Mouse (Mus musculus) lung, embryonic 15.5 days (tissue): Measurements from ENCODE around the gene Rrnad1. TPM values are rescaled to one million over a fixed set of nuclear protein-coding genes. Genes with fewer than 3 reads are reported as not detected.

Experiments used
- ATAC-seq: fragments of 200-750 bp; cut with Nextera tagmentation; 2 replicates; pipeline ENCODE4 v1.8.0; 2017; ENCODE audit warnings: moderate number of reproducible peaks, borderline replicate concordance; ENCODE audit not compliant: low FRiP score, low TSS enrichment; ENCODE audit errors: extremely low read depth
- H3K27ac ChIP-seq: fragments of 300-500 bp; sonication (generic); 2 replicates; pipeline ENCODE4 v1.5.1; 2015; ENCODE audit warnings: moderate library complexity, mild to moderate bottlenecking, inconsistent platforms
- H3K27me3 ChIP-seq: fragments of 300-500 bp; sonication (generic); 2 replicates; pipeline ENCODE4 v1.6.1; 2015; ENCODE audit warnings: inconsistent platforms
- H3K36me3 ChIP-seq: fragments of 300-500 bp; sonication (generic); 2 replicates; pipeline ENCODE4 v1.6.1; 2015; ENCODE audit warnings: inconsistent platforms
- H3K4me1 ChIP-seq: fragments of 300-500 bp; sonication (generic); 2 replicates; pipeline ENCODE4 v1.6.1; 2015; ENCODE audit warnings: inconsistent platforms
- H3K4me2 ChIP-seq: fragments of 300-500 bp; sonication (generic); 2 replicates; pipeline ENCODE4 v1.6.1; 2015; ENCODE audit warnings: inconsistent platforms, mild to moderate bottlenecking, moderate library complexity
- H3K4me3 ChIP-seq: fragments of 300-500 bp; sonication (generic); 2 replicates; pipeline ENCODE4 v1.5.1; 2015; ENCODE audit warnings: mild to moderate bottlenecking, inconsistent platforms
- H3K9ac ChIP-seq: fragments of 300-500 bp; sonication (generic); 2 replicates; pipeline ENCODE4 v1.6.1; 2015; ENCODE audit warnings: inconsistent platforms
- H3K9me3 ChIP-seq: fragments of 300-500 bp; sonication (generic); 2 replicates; pipeline ENCODE4 v1.6.1; 2016; ENCODE audit warnings: inconsistent platforms
- WGBS: fragments of 180-500 bp; shearing (Covaris S2); methylation state at CpG from one replicate; pipeline ENCODE4 v1.1.7; 2015; 5-methylcytosine and 5-hydroxymethylcytosine counted together
- polyA plus RNA-seq: library from polyadenylated mRNA; unstranded; fragments of >200 nt; fragmentation: Nextera tagmentation; extraction: Ambion mirVana; gene quantifications from 2 replicates; pipeline ENCODE4 v1.2.1, GENCODE M21; 2015

Gene Rrnad1
- polyA plus RNA-seq, 1 experiment from 2014 or later: 18.5 TPM

DNA sequence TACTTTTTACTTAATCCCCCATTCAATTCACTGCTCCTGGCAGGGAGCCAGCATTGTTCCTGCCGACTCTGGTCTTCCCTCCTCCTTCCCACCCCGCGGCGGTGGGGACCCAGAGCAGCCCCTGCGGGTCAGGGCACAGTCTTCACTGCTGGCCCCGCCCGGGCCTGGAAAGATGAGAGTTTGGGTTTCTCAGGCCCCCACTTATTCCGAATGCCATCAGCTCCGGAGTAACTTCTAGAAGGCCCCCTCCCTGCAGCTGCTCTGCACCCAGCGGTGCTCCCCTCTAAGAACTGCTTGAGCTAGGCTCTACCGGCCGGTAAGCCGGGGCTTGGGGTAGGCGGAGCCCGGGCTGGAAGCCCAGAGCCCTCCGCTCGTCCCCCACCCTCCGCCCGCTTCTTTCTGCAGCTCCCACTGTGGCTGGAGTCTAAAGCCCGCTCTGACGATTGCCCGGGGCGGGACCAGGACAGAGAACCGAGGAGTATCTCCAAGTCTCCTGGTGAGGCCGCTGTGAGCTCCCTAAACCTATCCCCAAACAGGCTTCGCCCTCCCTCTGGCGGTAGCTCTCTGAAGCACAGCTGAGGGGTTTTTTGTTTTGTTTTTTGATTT is 30.2 kb upstream of the Rrnad1 start:
- H3K36me3 ChIP-seq: no peaks in the 10 kb centered on the region
- H3K9ac ChIP-seq: peak overlapping the region; percentile 52
- peaks cover 13% of the 10 kb centered on the region; the same call in 1 of the 2 replicates for H3K4me1 ChIP-seq
- peak overlapping the region; percentile 67 for H3K4me2 ChIP-seq
- under 1% methylated on average over 27 of the region's 27 CpGs for WGBS
- H3K27ac ChIP-seq: peak overlapping the region; percentile 95
- H3K4me3 ChIP-seq: peak overlapping the region; percentile 42
- H3K27me3 ChIP-seq: no peaks in the 10 kb centered on the region
- ATAC-seq: peak; percentile 99
- H3K9me3 ChIP-seq: no peaks in the 10 kb centered on the region

GRCm38 (mm10) chr3:87960191-87960585 is 29.7 kb upstream of the Rrnad1 start:
- Histone ChIP-seq H3K27me3 (no peaks in the 10 kb centered on the region), H3K4me3 (peak overlapping the region; percentile 42), H3K9ac (peak overlapping the region; percentile 52), H3K36me3 (no peaks in the 10 kb centered on the region), H3K4me2 (peak overlapping the region; percentile 67), H3K27ac (peak overlapping the region; percentile 95), H3K9me3 (no peaks in the 10 kb centered on the region), H3K4me1 (peaks cover 13% of the 10 kb centered on the region; the same call in 1 of the 2 replicates)
- no peak; the same call in 1 of the 2 replicates for ATAC-seq
- 5% methylated on average over 10 of the region's 10 CpGs for WGBS

DNA sequence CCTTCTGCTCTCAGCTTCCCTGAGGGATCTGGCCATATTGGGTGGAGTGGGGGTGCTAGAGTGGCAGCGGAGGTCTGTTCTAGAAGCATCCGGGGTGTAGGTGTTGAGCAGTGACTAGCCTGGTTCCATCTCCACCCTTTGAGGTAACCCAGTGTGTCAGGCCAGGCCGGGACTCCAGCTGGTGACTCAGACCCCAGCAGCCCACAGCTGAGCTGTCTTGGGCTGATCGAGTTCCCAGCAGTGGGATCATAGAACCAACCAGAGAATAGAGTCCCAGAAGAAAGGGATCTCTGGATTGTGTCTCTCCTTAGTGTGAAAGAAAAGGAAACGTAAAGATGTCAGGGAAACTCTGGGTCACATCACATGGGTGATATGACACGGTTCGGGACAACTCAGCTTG is 28.9 kb upstream of the Rrnad1 start:
- H3K27me3 ChIP-seq: no peaks in the 10 kb centered on the region
- H3K4me2 ChIP-seq: no peak overlapping the region
- no peak overlapping the region for H3K9ac ChIP-seq
- H3K4me3 ChIP-seq: no peak overlapping the region
- H3K36me3 ChIP-seq: no peaks in the 10 kb centered on the region
- H3K27ac ChIP-seq: no peak overlapping the region
- no peak for ATAC-seq
- no peaks in the 10 kb centered on the region for H3K9me3 ChIP-seq
- peaks cover 13% of the 10 kb centered on the region; the same call in 1 of the 2 replicates for H3K4me1 ChIP-seq
- WGBS: 68% methylated on average over 7 of the region's 7 CpGs

DNA sequence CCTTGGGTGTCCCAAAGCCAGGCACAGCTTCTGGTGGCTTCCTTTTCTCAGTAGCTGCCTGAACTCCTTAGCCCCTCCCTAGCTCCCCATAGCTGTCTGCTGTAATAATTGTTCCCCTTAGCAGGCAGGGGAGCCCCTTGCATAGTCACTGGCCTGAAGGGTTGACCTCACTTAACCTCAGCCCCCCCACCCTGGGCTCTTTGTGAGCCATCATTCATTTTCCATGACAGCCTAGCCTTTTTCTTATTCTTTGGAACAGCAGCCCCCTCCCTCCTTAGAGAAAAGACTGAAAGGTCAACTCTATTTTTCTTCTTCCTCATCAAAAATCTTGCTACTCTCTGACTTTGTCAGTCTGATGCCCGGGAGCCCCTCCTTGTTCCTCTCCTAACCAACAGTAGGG is 28.4 kb upstream of the Rrnad1 start:
- Histone ChIP-seq H3K27ac (no peak overlapping the region), H3K4me2 (no peak overlapping the region), H3K9me3 (no peaks in the 10 kb centered on the region), H3K4me1 (peaks cover 13% of the 10 kb centered on the region; the same call in 1 of the 2 replicates), H3K9ac (no peak overlapping the region), H3K27me3 (no peaks in the 10 kb centered on the region), H3K4me3 (no peak overlapping the region), H3K36me3 (no peaks in the 10 kb centered on the region)
- 35% methylated on average over 1 of the region's 1 CpGs for WGBS
- ATAC-seq: no peak

DNA sequence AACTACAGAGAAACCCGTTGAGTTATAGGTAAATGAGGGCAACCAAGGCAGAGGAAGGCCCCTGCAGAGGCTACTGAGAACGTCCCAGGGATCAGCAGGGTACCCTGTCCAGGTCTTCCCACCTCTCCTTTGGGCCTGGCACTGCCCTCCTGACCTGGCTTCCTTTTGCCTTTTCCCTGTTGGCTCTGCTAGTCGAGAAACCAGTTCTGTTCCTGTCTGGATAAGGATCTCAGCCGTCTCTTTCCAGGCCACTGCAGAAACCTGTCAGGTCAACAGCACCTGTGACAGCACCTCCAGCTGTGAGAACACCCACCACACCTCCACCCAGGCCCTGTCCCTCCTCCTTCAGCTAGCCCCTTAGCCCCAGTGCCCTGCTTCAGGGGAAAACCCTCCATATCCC is 28.0 kb upstream of the Rrnad1 start:
- no peaks in the 10 kb centered on the region for H3K9me3 ChIP-seq
- H3K4me1 ChIP-seq: peaks cover 13% of the 10 kb centered on the region; the same call in 1 of the 2 replicates
- WGBS: 21% methylated on average over 4 of the region's 4 CpGs
- H3K36me3 ChIP-seq: no peaks in the 10 kb centered on the region
- H3K27me3 ChIP-seq: 0 out of 2 replicates have a peak, but pooled peaks cover under 1% of the 10 kb centered on the region
- H3K4me2 ChIP-seq: no peak overlapping the region
- no peak overlapping the region for H3K9ac ChIP-seq
- ATAC-seq: no peak
- no peak overlapping the region for H3K4me3 ChIP-seq
- H3K27ac ChIP-seq: no peak overlapping the region

- Histone ChIP-seq H3K36me3 (no peaks in the 10 kb centered on the region), H3K4me1 (peaks cover 17% of the 10 kb centered on the region), H3K27me3 (0 out of 2 replicates have a peak, but pooled peaks cover 5% of the 10 kb centered on the region), H3K9me3 (no peaks in the 10 kb centered on the region), H3K4me3 (no peak overlapping the region), H3K9ac (no peak overlapping the region), H3K4me2 (no peak overlapping the region), H3K27ac (no peak overlapping the region)
- WGBS: 5% methylated on average over 1 of the region's 1 CpGs
- no peak for ATAC-seq
Measured at GRCm38 (mm10) chr3:87958056-87958455, 27.5 kb upstream of the Rrnad1 start.

GRCm38 (mm10) chr3:87952440-87952839 is 21.9 kb upstream of the Rrnad1 start:
- H3K9ac ChIP-seq: peak overlapping the region; percentile 38
- WGBS: 7% methylated on average over 5 of the region's 5 CpGs
- peaks cover 31% of the 10 kb centered on the region; the same call in 1 of the 2 replicates for H3K27me3 ChIP-seq
- peak overlapping the region; percentile 60 for H3K27ac ChIP-seq
- no peaks in the 10 kb centered on the region for H3K9me3 ChIP-seq
- peak overlapping the region; percentile 39 for H3K4me3 ChIP-seq
- peaks cover 52% of the 10 kb centered on the region for H3K4me1 ChIP-seq
- peak overlapping the region; percentile 68 for H3K4me2 ChIP-seq
- ATAC-seq: peak; percentile 90
- no peaks in the 10 kb centered on the region for H3K36me3 ChIP-seq

GRCm38 (mm10) chr3:87951946-87952345 is 21.4 kb upstream of the Rrnad1 start:
- Histone ChIP-seq H3K27me3 (peaks cover 31% of the 10 kb centered on the region; the same call in 1 of the 2 replicates), H3K9ac (peak overlapping the region; percentile 37), H3K36me3 (no peaks in the 10 kb centered on the region), H3K4me3 (peak overlapping the region; percentile 39), H3K27ac (peak overlapping the region; percentile 60), H3K9me3 (no peaks in the 10 kb centered on the region), H3K4me2 (peak overlapping the region; percentile 68), H3K4me1 (peaks cover 57% of the 10 kb centered on the region)
- 14% methylated on average over 12 of the region's 12 CpGs for WGBS
- no peak for ATAC-seq

- no peaks in the 10 kb centered on the region for H3K9me3 ChIP-seq
- H3K27me3 ChIP-seq: peaks cover 31% of the 10 kb centered on the region; the same call in 1 of the 2 replicates
- WGBS: 13% methylated on average over 13 of the region's 13 CpGs
- H3K9ac ChIP-seq: no peak overlapping the region
- ATAC-seq: no peak
- H3K4me3 ChIP-seq: no peak overlapping the region
- H3K36me3 ChIP-seq: no peaks in the 10 kb centered on the region
- no peak overlapping the region for H3K27ac ChIP-seq
- H3K4me1 ChIP-seq: peaks cover 65% of the 10 kb centered on the region
- H3K4me2 ChIP-seq: peak overlapping the region; percentile 70; the same call in 1 of the 2 replicates
Measured at GRCm38 (mm10) chr3:87949955-87950515, 19.5 kb upstream of the Rrnad1 start.

- H3K27ac ChIP-seq: no peak overlapping the region
- H3K36me3 ChIP-seq: no peaks in the 10 kb centered on the region
- no peak overlapping the region for H3K9ac ChIP-seq
- H3K9me3 ChIP-seq: no peaks in the 10 kb centered on the region
- H3K4me3 ChIP-seq: no peak overlapping the region
- no peak for ATAC-seq
- H3K4me1 ChIP-seq: peaks cover 71% of the 10 kb centered on the region
- H3K27me3 ChIP-seq: peaks cover 31% of the 10 kb centered on the region; the same call in 1 of the 2 replicates
- H3K4me2 ChIP-seq: peak overlapping the region; percentile 70
- 22% methylated on average over 16 of the region's 16 CpGs for WGBS
Measured at GRCm38 (mm10) chr3:87949266-87949954, 18.9 kb upstream of the Rrnad1 start.

GRCm38 (mm10) chr3:87948378-87949265 is 18.1 kb upstream of the Rrnad1 start, which contains the start of gene Crabp2:
TSS of gene Crabp2 (plus strand) at chr3:87948666.
- H3K9me3 ChIP-seq: no peaks in the 10 kb centered on the region
- H3K27me3 ChIP-seq: peaks cover 31% of the 10 kb centered on the region; the same call in 1 of the 2 replicates
- 5% methylated on average over 35 of the region's 35 CpGs for WGBS
- no peaks in the 10 kb centered on the region for H3K36me3 ChIP-seq
- peak within 1 kb of the TSS; percentile 29 for H3K4me3 ChIP-seq
- H3K4me2 ChIP-seq: peak within 1 kb of the TSS; percentile 70
- no peak for ATAC-seq
- no peak within 1 kb of the TSS for H3K27ac ChIP-seq
- peaks cover 72% of the 10 kb centered on the region for H3K4me1 ChIP-seq
- peak within 1 kb of the TSS; percentile 31 for H3K9ac ChIP-seq
